Mouse (Mus musculus) ES-Bruce4 (cell line): ENCODE measurements at regions not wholly inside any gene's neighbourhood (a gene's known extent, or its start where the extent isn't known, plus 50 kb on each side); places are given as distances from the start of the nearest gene placed in this dataset.

Experiments used
- H3K27ac ChIP-seq: 2 replicates; pipeline ENCODE4 v1.5.1; 2012; ENCODE audit warnings: low read length, inconsistent platforms; ENCODE audit not compliant: insufficient read depth
- H3K27me3 ChIP-seq: 2 replicates; pipeline ENCODE4 v1.6.1; 2012; ENCODE audit warnings: mild to moderate bottlenecking, low read length, inconsistent platforms; ENCODE audit not compliant: control insufficient read depth, poor library complexity, insufficient read depth, severe bottlenecking
- H3K36me3 ChIP-seq: 2 replicates; pipeline ENCODE4 v1.6.1; 2012; ENCODE audit warnings: inconsistent platforms, mild to moderate bottlenecking, low read length, moderate library complexity; ENCODE audit not compliant: control insufficient read depth, poor library complexity, insufficient read depth, severe bottlenecking
- H3K4me1 ChIP-seq: one replicate; pipeline ENCODE4 v1.8.1; 2011; ENCODE audit warnings: low read length; ENCODE audit not compliant: control insufficient read depth, insufficient read depth
- H3K4me3 ChIP-seq: 2 replicates; pipeline ENCODE4 v1.5.1; 2011; ENCODE audit warnings: low read depth, mild to moderate bottlenecking, low read length
- H3K9ac ChIP-seq: 2 replicates; pipeline ENCODE4 v1.6.1; 2012; ENCODE audit warnings: low read depth, mild to moderate bottlenecking, inconsistent platforms; ENCODE audit not compliant: poor library complexity, severe bottlenecking
- H3K9me3 ChIP-seq: replicated peaks from 2 replicates; pipeline ENCODE4 v1.6.1; 2012; ENCODE audit warnings: mild to moderate bottlenecking, low read length, inconsistent platforms; ENCODE audit not compliant: control insufficient read depth, poor library complexity, insufficient read depth, severe bottlenecking
- CTCF ChIP-seq: IDR thresholded peaks from one replicate; pipeline ENCODE4 v1.8.1; 2011; ENCODE audit warnings: low read depth, low read length
- EP300 ChIP-seq: IDR thresholded peaks from 2 replicates; pipeline ENCODE4 v1.6.1; 2011; ENCODE audit warnings: low read depth, low read length; ENCODE audit not compliant: insufficient read depth
- POLR2A ChIP-seq: IDR thresholded peaks from one replicate; pipeline ENCODE4 v1.8.1; 2011; ENCODE audit warnings: low read length; ENCODE audit not compliant: insufficient read depth

GRCm38 (mm10) chr10:67673450-67673849 is 124.7 kb upstream of the Ado start:
- peaks cover 11% of the 10 kb centered on the region for H3K9me3 ChIP-seq
- H3K4me3 ChIP-seq = no peak overlapping the region

GRCm38 (mm10) chr10:67672281-67672680 is 123.5 kb upstream of the Ado start:
- Histone ChIP-seq H3K4me3 (no peak overlapping the region), H3K27ac (no peak overlapping the region), H3K36me3 (no peaks in the 10 kb centered on the region), H3K4me1 (no peaks in the 10 kb centered on the region), H3K9me3 (peaks cover 11% of the 10 kb centered on the region), H3K27me3 (no peaks in the 10 kb centered on the region), H3K9ac (no peak overlapping the region)
- TF ChIP-seq POLR2A = no peak

More at GRCm38 (mm10) chr10:67673450-67673849, 124.7 kb upstream of the Ado start:
- no peak overlapping the region for H3K27ac ChIP-seq
- H3K4me1 ChIP-seq = no peaks in the 10 kb centered on the region
- no peaks in the 10 kb centered on the region for H3K36me3 ChIP-seq
- H3K27me3 ChIP-seq = no peaks in the 10 kb centered on the region
- no peak overlapping the region for H3K9ac ChIP-seq
- no peak for TF ChIP-seq EP300

GRCm38 (mm10) chr10:67669066-67669465 is 120.3 kb upstream of the Ado start:
- TF ChIP-seq POLR2A = no peak
- TF ChIP-seq CTCF = no peak
- H3K36me3 ChIP-seq = no peaks in the 10 kb centered on the region
- H3K4me3 ChIP-seq = no peak overlapping the region
- peaks cover 11% of the 10 kb centered on the region for H3K9me3 ChIP-seq
- H3K9ac ChIP-seq = no peak overlapping the region
- no peak overlapping the region for H3K27ac ChIP-seq
- H3K4me1 ChIP-seq = no peaks in the 10 kb centered on the region
- no peaks in the 10 kb centered on the region for H3K27me3 ChIP-seq

- TF ChIP-seq CTCF (no peak), EP300 (no peak), POLR2A (no peak)
- Histone ChIP-seq H3K36me3 (no peaks in the 10 kb centered on the region), H3K9me3 (no peaks in the 10 kb centered on the region), H3K4me1 (no peaks in the 10 kb centered on the region), H3K9ac (no peak overlapping the region), H3K27ac (no peak overlapping the region), H3K27me3 (no peaks in the 10 kb centered on the region), H3K4me3 (no peak overlapping the region)
Observed at GRCm38 (mm10) chr10:67663028-67663427, 114.3 kb upstream of the Ado start.

GRCm38 (mm10) chr10:67661666-67662065 is 112.9 kb upstream of the Ado start:
- H3K9ac ChIP-seq = no peak overlapping the region
- H3K27me3 ChIP-seq = no peaks in the 10 kb centered on the region
- no peaks in the 10 kb centered on the region for H3K4me1 ChIP-seq
- no peaks in the 10 kb centered on the region for H3K36me3 ChIP-seq
- H3K4me3 ChIP-seq = no peak overlapping the region
- H3K9me3 ChIP-seq = no peaks in the 10 kb centered on the region
- H3K27ac ChIP-seq = no peak overlapping the region
- TF ChIP-seq POLR2A (no peak), CTCF (no peak), EP300 (no peak)

GRCm38 (mm10) chr10:67658005-67658545 is 109.3 kb upstream of the Ado start:
- Histone ChIP-seq H3K27ac (no peak overlapping the region), H3K4me3 (no peak overlapping the region), H3K4me1 (no peaks in the 10 kb centered on the region), H3K9me3 (no peaks in the 10 kb centered on the region), H3K36me3 (no peaks in the 10 kb centered on the region), H3K9ac (no peak overlapping the region), H3K27me3 (no peaks in the 10 kb centered on the region)
- TF ChIP-seq EP300 (no peak), CTCF (no peak), POLR2A (no peak)
